Mouse (Mus musculus): ENCODE measurements around the gene Tuba1c. TPM values are rescaled to one million over a fixed set of nuclear protein-coding genes. Genes with fewer than 3 reads are reported as not detected.

The Tuba1c gene
- polyA plus RNA-seq, 1 experiment, result 91.7 TPM

- Histone ChIP-seq H3K4me1 (ENCODE audit: control insufficient read depth, insufficient read depth, low read length) (peaks cover 2% of the 10 kb centered on the region; the same call in 1 of the 2 replicates), H3K4me3 (replicated peaks; ENCODE audit: extremely low read depth, low read depth, low read length) (no peak overlapping the region)
- no peak for DNase-seq
- WGBS, result 79% methylated on average over 9 of the region's 9 CpGs
- TF ChIP-seq CTCF (IDR thresholded peaks at IDR 0.05; ENCODE audit: insufficient read depth, low read length), result no peak
- TF ChIP-seq POLR2A (IDR thresholded peaks at IDR 0.05; ENCODE audit: borderline replicate concordance, extremely low read depth, low read depth, low read length), result no peak
These were observed 34.7 kb upstream of the Tuba1c start for GRCm38 (mm10) chr15:98994957-98995520.

GRCm38 (mm10) chr15:98996840-98997239, 32.9 kb upstream of the Tuba1c start:
- Histone ChIP-seq H3K4me3 (replicated peaks; ENCODE audit: extremely low read depth, low read depth, low read length) (no peak overlapping the region), H3K4me1 (ENCODE audit: control insufficient read depth, insufficient read depth, low read length) (peaks cover 2% of the 10 kb centered on the region; the same call in 1 of the 2 replicates)
- TF ChIP-seq POLR2A (IDR thresholded peaks at IDR 0.05; ENCODE audit: borderline replicate concordance, extremely low read depth, low read depth, low read length) (no peak), CTCF (IDR thresholded peaks at IDR 0.05; ENCODE audit: insufficient read depth, low read length) (no peak)
- no peak for DNase-seq
- WGBS, result 84% methylated on average over 7 of the region's 7 CpGs

- Histone ChIP-seq H3K4me3 (replicated peaks; ENCODE audit: extremely low read depth, low read depth, low read length) (no peak overlapping the region), H3K4me1 (ENCODE audit: control insufficient read depth, insufficient read depth, low read length) (no peaks in the 10 kb centered on the region)
- no peak for TF ChIP-seq POLR2A (IDR thresholded peaks at IDR 0.05; ENCODE audit: borderline replicate concordance, extremely low read depth, low read depth, low read length)
- no peak for TF ChIP-seq CTCF (IDR thresholded peaks at IDR 0.05; ENCODE audit: insufficient read depth, low read length)
- 29% methylated on average over 13 of the region's 13 CpGs for WGBS
- no peak for DNase-seq
These were observed 31.5 kb upstream of the Tuba1c start for GRCm38 (mm10) chr15:98997938-98998774.

GRCm38 (mm10) chr15:98998775-98999157, 30.9 kb upstream of the Tuba1c start:
- 31% methylated on average over 6 of the region's 6 CpGs for WGBS
- Histone ChIP-seq H3K4me1 (ENCODE audit: control insufficient read depth, insufficient read depth, low read length) (no peaks in the 10 kb centered on the region), H3K4me3 (replicated peaks; ENCODE audit: extremely low read depth, low read depth, low read length) (no peak overlapping the region)
- DNase-seq, result no peak
- TF ChIP-seq CTCF (IDR thresholded peaks at IDR 0.05; ENCODE audit: insufficient read depth, low read length), result no peak
- no peak for TF ChIP-seq POLR2A (IDR thresholded peaks at IDR 0.05; ENCODE audit: borderline replicate concordance, extremely low read depth, low read depth, low read length)

GRCm38 (mm10) chr15:99000535-99001283, 29.0 kb upstream of the Tuba1c start:
- no peak overlapping the region for H3K4me3 ChIP-seq (replicated peaks; ENCODE audit: extremely low read depth, low read depth, low read length)
- TF ChIP-seq POLR2A (IDR thresholded peaks at IDR 0.05; ENCODE audit: borderline replicate concordance, extremely low read depth, low read depth, low read length), result no peak
- TF ChIP-seq CTCF (IDR thresholded peaks at IDR 0.05; ENCODE audit: insufficient read depth, low read length), result peak; percentile 7; the same call in 1 of the 2 replicates
- no peaks in the 10 kb centered on the region for H3K4me1 ChIP-seq (ENCODE audit: control insufficient read depth, insufficient read depth, low read length)
- WGBS, result 39% methylated on average over 14 of the region's 14 CpGs
- peak; percentile 32 for DNase-seq

- DNase-seq, result no peak
- no peak overlapping the region for H3K4me3 ChIP-seq (replicated peaks; ENCODE audit: extremely low read depth, low read depth, low read length)
These were observed 28.2 kb upstream of the Tuba1c start for GRCm38 (mm10) chr15:99001451-99001931.

GRCm38 (mm10) chr15:99003600-99003999, 26.1 kb upstream of the Tuba1c start:
- no peak for DNase-seq
- 91% methylated on average over 5 of the region's 5 CpGs for WGBS
- no peaks in the 10 kb centered on the region for H3K4me1 ChIP-seq (ENCODE audit: control insufficient read depth, insufficient read depth, low read length)
- TF ChIP-seq POLR2A (IDR thresholded peaks at IDR 0.05; ENCODE audit: borderline replicate concordance, extremely low read depth, low read depth, low read length), result no peak
- H3K4me3 ChIP-seq (replicated peaks; ENCODE audit: extremely low read depth, low read depth, low read length), result no peak overlapping the region

More at GRCm38 (mm10) chr15:99001451-99001931, 28.2 kb upstream of the Tuba1c start:
- H3K4me1 ChIP-seq (ENCODE audit: control insufficient read depth, insufficient read depth, low read length), result no peaks in the 10 kb centered on the region
- TF ChIP-seq POLR2A (IDR thresholded peaks at IDR 0.05; ENCODE audit: borderline replicate concordance, extremely low read depth, low read depth, low read length), result no peak
- WGBS, result 17% methylated on average over 17 of the region's 17 CpGs

GRCm38 (mm10) chr15:99008801-99009241, 20.9 kb upstream of the Tuba1c start:
- TF ChIP-seq CTCF (IDR thresholded peaks at IDR 0.05; ENCODE audit: insufficient read depth, low read length) (no peak), POLR2A (IDR thresholded peaks at IDR 0.05; ENCODE audit: borderline replicate concordance, extremely low read depth, low read depth, low read length) (no peak)
- WGBS, result 21% methylated on average over 6 of the region's 6 CpGs
- DNase-seq, result no peak
- H3K4me3 ChIP-seq (replicated peaks; ENCODE audit: extremely low read depth, low read depth, low read length), result no peak overlapping the region
- no peaks in the 10 kb centered on the region for H3K4me1 ChIP-seq (ENCODE audit: control insufficient read depth, insufficient read depth, low read length)

GRCm38 (mm10) chr15:99010896-99011295, 18.8 kb upstream of the Tuba1c start:
- TF ChIP-seq POLR2A (IDR thresholded peaks at IDR 0.05; ENCODE audit: borderline replicate concordance, extremely low read depth, low read depth, low read length) (no peak), CTCF (IDR thresholded peaks at IDR 0.05; ENCODE audit: insufficient read depth, low read length) (no peak)
- 68% methylated on average over 2 of the region's 2 CpGs for WGBS
- no peaks in the 10 kb centered on the region for H3K4me1 ChIP-seq (ENCODE audit: control insufficient read depth, insufficient read depth, low read length)
- H3K4me3 ChIP-seq (replicated peaks; ENCODE audit: extremely low read depth, low read depth, low read length), result no peak overlapping the region
- DNase-seq, result no peak
